Mouse (Mus musculus) lung, embryonic 16.5 days (tissue): ENCODE data around the gene Calhm6. TPM values are rescaled to one million over a fixed set of nuclear protein-coding genes. Genes with fewer than 3 reads are reported as not detected.

Experiments
- ATAC-seq: fragments of 200-750 bp; cut with Nextera tagmentation; 2 replicates; pipeline ENCODE4 v1.8.0; 2017; ENCODE audit warnings: low read depth, mild to moderate bottlenecking, moderate library complexity
- H3K27ac ChIP-seq: fragments of 300-500 bp; sonication (generic); 2 replicates; pipeline ENCODE4 v1.5.1; 2014; ENCODE audit warnings: mild to moderate bottlenecking, control low read depth, low read length
- H3K27me3 ChIP-seq: fragments of 300-500 bp; sonication (generic); 2 replicates; pipeline ENCODE4 v1.6.1; 2014; ENCODE audit warnings: low read depth, low read length, mixed read lengths; ENCODE audit not compliant: control insufficient read depth, insufficient read depth
- H3K36me3 ChIP-seq: fragments of 300-500 bp; sonication (generic); 2 replicates; pipeline ENCODE4 v1.6.1; 2014; ENCODE audit warnings: low read length; ENCODE audit not compliant: control insufficient read depth, insufficient read depth
- H3K4me1 ChIP-seq: fragments of 300-500 bp; sonication (generic); replicated peaks from 2 replicates; pipeline ENCODE4 v1.6.1; 2014; ENCODE audit warnings: low read length, mixed read lengths; ENCODE audit not compliant: control insufficient read depth, insufficient read depth
- H3K4me2 ChIP-seq: fragments of 300-500 bp; sonication (generic); 2 replicates; pipeline ENCODE4 v1.6.1; 2014; ENCODE audit warnings: low read depth, low read length, control low read depth
- H3K4me3 ChIP-seq: fragments of 300-500 bp; sonication (generic); 2 replicates; pipeline ENCODE4 v1.5.1; 2014; ENCODE audit warnings: mild to moderate bottlenecking, low read length, control low read depth
- H3K9ac ChIP-seq: fragments of 300-500 bp; sonication (generic); 2 replicates; pipeline ENCODE4 v1.6.1; 2014; ENCODE audit warnings: low read length, control low read depth
- H3K9me3 ChIP-seq: fragments of 300-500 bp; sonication (generic); 2 replicates; pipeline ENCODE4 v1.6.1; 2016; ENCODE audit warnings: low read length; ENCODE audit not compliant: control insufficient read depth
- WGBS: fragments of 180-500 bp; shearing (Covaris S2); extraction: QIAGEN DNeasy Blood & Tissue Kit; methylation state at CpG from one replicate; pipeline ENCODE4 v1.1.7; 2014; 5-methylcytosine and 5-hydroxymethylcytosine counted together
- polyA plus RNA-seq: library from polyadenylated mRNA; unstranded; fragments of >200 nt; fragmentation: Nextera tagmentation; extraction: Ambion mirVana; gene quantifications from 2 replicates; pipeline ENCODE4 v1.2.1, GENCODE M21; 2015

Gene Calhm6
- polyA plus RNA-seq, 1 experiment from 2014 or later: 1.1 TPM

- Histone ChIP-seq H3K9me3 (no peaks in the 10 kb centered on the region), H3K27ac (no peak overlapping the region), H3K27me3 (no peaks in the 10 kb centered on the region), H3K9ac (no peak overlapping the region), H3K36me3 (no peaks in the 10 kb centered on the region), H3K4me3 (no peak overlapping the region), H3K4me2 (no peak overlapping the region), H3K4me1 (no peaks in the 10 kb centered on the region)
- no peak for ATAC-seq
- 43% methylated on average over 3 of the region's 3 CpGs for WGBS
Observed at GRCm38 (mm10) chr10:34117131-34117530, 10.7 kb downstream of the Calhm6 start.

DNA sequence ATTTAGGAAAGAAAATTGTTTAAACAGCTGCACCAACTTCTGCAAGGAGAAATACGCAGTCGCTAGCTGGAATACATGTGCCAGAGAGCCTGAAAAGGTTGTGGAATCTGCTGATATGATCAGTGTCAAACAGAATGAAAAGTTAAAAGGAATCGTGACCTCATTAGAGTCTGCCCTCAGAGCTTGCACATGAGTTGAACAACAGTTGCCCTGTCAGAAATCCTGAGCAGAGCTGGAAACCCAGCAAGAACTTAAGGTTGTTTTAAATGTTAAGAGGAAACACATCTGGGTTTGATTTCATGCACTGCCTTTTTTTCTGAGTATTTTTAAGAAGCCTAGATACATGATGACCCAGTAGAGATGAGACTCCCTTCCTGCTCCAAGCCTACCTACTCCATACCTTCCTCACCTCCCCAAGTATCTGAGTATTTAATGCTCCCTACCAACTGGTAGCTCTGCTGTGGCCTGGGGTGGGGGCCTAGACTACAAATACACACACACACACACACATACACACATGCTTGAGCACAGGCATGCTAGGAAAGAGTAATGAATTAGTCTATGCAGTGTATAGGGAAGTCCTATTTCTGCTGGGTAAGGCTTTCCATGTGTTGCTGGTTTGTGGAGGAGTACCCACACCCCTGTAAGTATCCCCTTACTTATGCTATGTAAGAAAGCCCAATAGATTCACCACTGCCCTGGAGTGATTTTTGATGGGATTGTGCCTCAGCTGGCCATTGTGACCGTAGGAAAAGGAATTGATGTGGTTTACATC is 15.6 kb downstream of the Calhm6 start:
- Histone ChIP-seq H3K9me3 (no peaks in the 10 kb centered on the region), H3K4me1 (no peaks in the 10 kb centered on the region), H3K4me3 (no peak overlapping the region), H3K4me2 (no peak overlapping the region), H3K27me3 (no peaks in the 10 kb centered on the region), H3K27ac (no peak overlapping the region), H3K36me3 (no peaks in the 10 kb centered on the region), H3K9ac (no peak overlapping the region)
- 53% methylated on average over 4 of the region's 4 CpGs for WGBS
- ATAC-seq: no peak

DNA sequence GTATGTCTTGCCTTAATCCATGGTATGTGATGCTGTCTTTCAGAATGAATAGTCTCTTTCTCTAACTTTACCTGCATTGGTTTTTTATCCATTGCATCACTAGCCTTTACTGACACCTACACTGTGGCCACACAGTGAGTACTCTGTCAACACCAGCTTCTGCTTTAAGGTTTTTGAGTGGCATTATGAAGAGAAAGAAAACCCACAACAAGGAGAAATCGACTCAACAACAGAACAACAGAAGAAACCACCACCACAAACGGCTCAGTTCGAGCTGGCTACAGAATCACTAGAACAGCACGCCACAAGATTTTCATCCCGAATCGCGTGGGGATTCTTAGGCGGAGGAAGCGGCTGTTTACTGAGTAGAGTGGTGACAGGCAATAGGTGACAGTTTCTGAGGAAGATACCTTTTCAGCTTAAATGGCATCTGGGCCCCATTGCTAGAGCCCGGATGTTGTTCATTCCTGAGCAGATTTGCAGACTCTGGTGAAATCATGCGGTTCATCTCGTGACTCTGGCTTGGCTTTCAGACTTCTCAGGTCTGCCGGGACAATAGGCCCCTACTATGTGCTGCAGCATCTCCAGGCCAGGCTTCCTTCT is 16.8 kb downstream of the Calhm6 start:
- Histone ChIP-seq H3K27me3 (no peaks in the 10 kb centered on the region), H3K4me2 (no peak overlapping the region), H3K4me3 (no peak overlapping the region), H3K9me3 (no peaks in the 10 kb centered on the region), H3K27ac (no peak overlapping the region), H3K36me3 (no peaks in the 10 kb centered on the region), H3K9ac (no peak overlapping the region), H3K4me1 (no peaks in the 10 kb centered on the region)
- WGBS: 71% methylated on average over 13 of the region's 13 CpGs
- ATAC-seq: no peak

DNA sequence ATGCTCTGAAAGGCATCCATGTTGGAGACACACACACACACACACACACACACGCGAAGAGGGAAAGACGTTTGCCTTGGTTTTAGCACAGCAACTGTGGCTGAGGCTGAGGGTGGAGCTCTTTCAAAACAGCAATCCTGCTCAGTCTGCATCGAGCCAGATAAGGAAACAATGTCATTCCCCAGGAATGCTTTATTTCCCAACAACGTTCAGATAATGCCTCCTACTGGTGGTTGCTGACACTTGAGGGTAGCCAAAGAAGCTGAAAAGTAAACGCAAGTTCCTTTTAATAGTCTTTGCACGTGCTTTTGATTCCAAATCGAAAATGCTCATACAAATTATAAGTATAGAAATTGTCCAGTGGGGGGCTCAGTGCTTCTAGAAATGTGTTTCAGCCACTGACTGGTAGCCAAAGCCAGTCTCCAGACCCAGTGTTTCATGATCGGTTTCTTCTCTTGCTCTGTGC is 31.3 kb downstream of the Calhm6 start, which contains the start of gene Calhm5:
Gene Calhm5, minus strand, starts transcription at position 102 of the 466 bp plus-strand sequence.
- Histone ChIP-seq H3K36me3 (no peaks in the 10 kb centered on the region), H3K4me2 (peak within 1 kb of the TSS; percentile 58), H3K27ac (0 out of 2 replicates have a peak within 1 kb of the TSS, but pooled peaks have one; percentile 21), H3K4me3 (peak within 1 kb of the TSS; percentile 38), H3K9ac (peak within 1 kb of the TSS; percentile 58), H3K4me1 (peaks cover 6% of the 10 kb centered on the region; the same call in 1 of the 2 replicates), H3K27me3 (no peaks in the 10 kb centered on the region), H3K9me3 (no peaks in the 10 kb centered on the region)
- 6% methylated on average over 9 of the region's 9 CpGs for WGBS
- ATAC-seq: peak; percentile 93

- Histone ChIP-seq H3K4me3 (peak overlapping the region; percentile 38), H3K4me2 (peak overlapping the region; percentile 58), H3K36me3 (no peaks in the 10 kb centered on the region), H3K27ac (0 out of 2 replicates have a peak overlapping the region, but pooled peaks have one; percentile 21), H3K27me3 (no peaks in the 10 kb centered on the region), H3K9ac (peak overlapping the region; percentile 58), H3K4me1 (peaks cover 6% of the 10 kb centered on the region; the same call in 1 of the 2 replicates), H3K9me3 (no peaks in the 10 kb centered on the region)
- ATAC-seq: peak; percentile 19; the same call in 1 of the 2 replicates
- 52% methylated on average over 12 of the region's 12 CpGs for WGBS
Observed at GRCm38 (mm10) chr10:34095964-34096363, 31.8 kb downstream of the Calhm6 start.

- no peak for ATAC-seq
- H3K36me3 ChIP-seq: no peaks in the 10 kb centered on the region
- WGBS: 81% methylated on average over 2 of the region's 2 CpGs
- H3K4me3 ChIP-seq: no peak overlapping the region
- H3K9ac ChIP-seq: no peak overlapping the region
- no peak overlapping the region for H3K4me2 ChIP-seq
- H3K4me1 ChIP-seq: peaks cover 10% of the 10 kb centered on the region; the same call in 1 of the 2 replicates
- H3K27me3 ChIP-seq: no peaks in the 10 kb centered on the region
- H3K9me3 ChIP-seq: no peaks in the 10 kb centered on the region
- no peak overlapping the region for H3K27ac ChIP-seq
Observed at GRCm38 (mm10) chr10:34095147-34095546, 32.6 kb downstream of the Calhm6 start.

GRCm38 (mm10) chr10:34091888-34092287 is 35.9 kb downstream of the Calhm6 start:
- no peak for ATAC-seq
- 57% methylated on average over 5 of the region's 5 CpGs for WGBS
- Histone ChIP-seq H3K4me1 (peaks cover 10% of the 10 kb centered on the region; the same call in 1 of the 2 replicates), H3K27me3 (no peaks in the 10 kb centered on the region), H3K9ac (no peak overlapping the region), H3K27ac (no peak overlapping the region), H3K36me3 (no peaks in the 10 kb centered on the region), H3K4me2 (no peak overlapping the region), H3K4me3 (no peak overlapping the region), H3K9me3 (no peaks in the 10 kb centered on the region)

GRCm38 (mm10) chr10:34090481-34090880 is 37.3 kb downstream of the Calhm6 start:
- Histone ChIP-seq H3K4me1 (peaks cover 6% of the 10 kb centered on the region; the same call in 1 of the 2 replicates), H3K27ac (no peak overlapping the region), H3K9ac (no peak overlapping the region), H3K4me3 (no peak overlapping the region), H3K9me3 (no peaks in the 10 kb centered on the region), H3K36me3 (no peaks in the 10 kb centered on the region), H3K27me3 (no peaks in the 10 kb centered on the region), H3K4me2 (no peak overlapping the region)
- peak; percentile 24; the same call in 1 of the 2 replicates for ATAC-seq
- 48% methylated on average over 1 of the region's 1 CpGs for WGBS

DNA sequence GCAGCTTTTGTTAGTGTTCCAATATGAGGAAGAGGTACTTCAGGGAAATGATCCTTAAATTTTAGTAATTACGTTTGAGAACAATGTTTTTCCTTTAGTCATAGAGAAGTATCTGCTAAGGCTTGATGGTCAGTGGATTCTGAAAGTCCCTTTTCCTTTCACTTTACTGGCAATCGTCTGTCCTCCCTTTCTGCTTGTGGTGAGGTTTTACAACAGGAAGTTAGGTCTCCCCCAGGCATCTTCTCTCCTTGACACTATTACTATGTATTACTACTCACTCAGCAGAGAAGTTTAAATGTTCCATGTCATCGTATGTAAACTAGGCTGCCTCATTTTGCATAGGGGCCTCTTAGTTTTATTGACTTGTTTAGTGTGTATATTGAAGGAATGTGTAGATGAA is 38.3 kb downstream of the Calhm6 start:
- WGBS: 69% methylated on average over 3 of the region's 3 CpGs
- no peaks in the 10 kb centered on the region for H3K27me3 ChIP-seq

More for the DNA sequence above, 38.3 kb downstream of the Calhm6 start:
- Histone ChIP-seq H3K9ac (no peak overlapping the region), H3K4me2 (no peak overlapping the region), H3K4me1 (peaks cover 6% of the 10 kb centered on the region; the same call in 1 of the 2 replicates), H3K36me3 (no peaks in the 10 kb centered on the region), H3K27ac (no peak overlapping the region), H3K4me3 (no peak overlapping the region), H3K9me3 (no peaks in the 10 kb centered on the region)
- ATAC-seq: no peak
